Mouse (Mus musculus) megakaryocyte, embryonic 14.5 days (primary cell): ENCODE measurements at regions not wholly inside any gene's neighbourhood (a gene's known extent, or its start where the extent isn't known, plus 50 kb on each side); places are given as distances from the start of the nearest gene placed in this dataset.

Experiments used
- H3K27me3 ChIP-seq: replicated peaks from 2 replicates; pipeline ENCODE3; 2012; ENCODE audit warnings: inconsistent platforms
- H3K36me3 ChIP-seq: replicated peaks from 2 replicates; pipeline ENCODE3; 2012; ENCODE audit warnings: low read length, inconsistent platforms, mixed read lengths
- H3K4me1 ChIP-seq: 2 replicates; pipeline ENCODE4 v1.6.1; 2012; ENCODE audit warnings: inconsistent platforms
- H3K4me3 ChIP-seq: replicated peaks from 2 replicates; pipeline ENCODE3; 2012; ENCODE audit warnings: moderate library complexity, mild to moderate bottlenecking, inconsistent platforms
- H3K9me3 ChIP-seq: 2 replicates; pipeline ENCODE4 v1.6.1; 2012; ENCODE audit warnings: inconsistent platforms
- FLI1 ChIP-seq: IDR thresholded peaks from 2 replicates; pipeline ENCODE4 v1.6.1; 2012; ENCODE audit warnings: low read length, inconsistent platforms, mixed read lengths
- GATA1 ChIP-seq: IDR thresholded peaks from 3 replicates; pipeline ENCODE4 v1.6.1; 2012; ENCODE audit warnings: mixed read lengths, low read length, inconsistent platforms, borderline replicate concordance

- no peak overlapping the region for H3K4me3 ChIP-seq
- H3K27me3 ChIP-seq = no peaks in the 10 kb centered on the region
- no peaks in the 10 kb centered on the region for H3K36me3 ChIP-seq
- no peak for TF ChIP-seq GATA1
- TF ChIP-seq FLI1 = no peak
- H3K4me1 ChIP-seq = no peaks in the 10 kb centered on the region
- peaks cover 27% of the 10 kb centered on the region for H3K9me3 ChIP-seq
Observed at GRCm38 (mm10) chr7:136798605-136799004, 95.8 kb upstream of the Mgmt start.

GRCm38 (mm10) chr7:136807101-136807500, 87.3 kb upstream of the Mgmt start:
- H3K36me3 ChIP-seq = no peaks in the 10 kb centered on the region
- H3K4me1 ChIP-seq = no peaks in the 10 kb centered on the region
- TF ChIP-seq FLI1 (no peak), GATA1 (no peak)
- no peaks in the 10 kb centered on the region for H3K27me3 ChIP-seq
- no peak overlapping the region for H3K4me3 ChIP-seq
- peaks cover 42% of the 10 kb centered on the region for H3K9me3 ChIP-seq

- H3K9me3 ChIP-seq = peaks cover 42% of the 10 kb centered on the region
- H3K27me3 ChIP-seq = no peaks in the 10 kb centered on the region
Observed at GRCm38 (mm10) chr7:136807968-136808367, 86.4 kb upstream of the Mgmt start.

GRCm38 (mm10) chr7:136809576-136809975, 84.8 kb upstream of the Mgmt start:
- TF ChIP-seq FLI1 = no peak
- TF ChIP-seq GATA1 = no peak
- no peaks in the 10 kb centered on the region for H3K27me3 ChIP-seq
- no peaks in the 10 kb centered on the region for H3K4me1 ChIP-seq
- no peak overlapping the region for H3K4me3 ChIP-seq
- H3K36me3 ChIP-seq = no peaks in the 10 kb centered on the region
- H3K9me3 ChIP-seq = peaks cover 34% of the 10 kb centered on the region

More at GRCm38 (mm10) chr7:136807968-136808367, 86.4 kb upstream of the Mgmt start:
- Histone ChIP-seq H3K4me1 (no peaks in the 10 kb centered on the region), H3K4me3 (no peak overlapping the region), H3K36me3 (no peaks in the 10 kb centered on the region)
- TF ChIP-seq GATA1 (no peak), FLI1 (no peak)

GRCm38 (mm10) chr7:136813691-136814325, 80.6 kb upstream of the Mgmt start:
- H3K4me3 ChIP-seq = no peak overlapping the region
- H3K36me3 ChIP-seq = no peaks in the 10 kb centered on the region
- H3K4me1 ChIP-seq = no peaks in the 10 kb centered on the region
- no peaks in the 10 kb centered on the region for H3K27me3 ChIP-seq
- TF ChIP-seq FLI1 = no peak
- peaks cover 8% of the 10 kb centered on the region for H3K9me3 ChIP-seq

- H3K36me3 ChIP-seq = no peaks in the 10 kb centered on the region
- H3K4me3 ChIP-seq = no peak overlapping the region
- peaks cover under 1% of the 10 kb centered on the region for H3K9me3 ChIP-seq
- H3K27me3 ChIP-seq = no peaks in the 10 kb centered on the region
- TF ChIP-seq FLI1 (no peak), GATA1 (no peak)
- no peaks in the 10 kb centered on the region for H3K4me1 ChIP-seq
Observed at GRCm38 (mm10) chr7:136814751-136815150, 79.7 kb upstream of the Mgmt start.

- TF ChIP-seq GATA1 = no peak
- TF ChIP-seq FLI1 = no peak
- Histone ChIP-seq H3K27me3 (peaks cover under 1% of the 10 kb centered on the region), H3K9me3 (0 out of 2 replicates have a peak, but pooled peaks cover 3% of the 10 kb centered on the region), H3K4me3 (no peak overlapping the region), H3K4me1 (no peaks in the 10 kb centered on the region), H3K36me3 (no peaks in the 10 kb centered on the region)
Observed at GRCm38 (mm10) chr7:136820291-136820690, 74.1 kb upstream of the Mgmt start.

- peaks cover 4% of the 10 kb centered on the region for H3K27me3 ChIP-seq
- no peaks in the 10 kb centered on the region for H3K4me1 ChIP-seq
- H3K4me3 ChIP-seq = no peak overlapping the region
- H3K36me3 ChIP-seq = no peaks in the 10 kb centered on the region
- 0 out of 2 replicates have a peak, but pooled peaks cover 3% of the 10 kb centered on the region for H3K9me3 ChIP-seq
- TF ChIP-seq GATA1 (no peak), FLI1 (no peak)
Observed at GRCm38 (mm10) chr7:136825647-136826046, 68.8 kb upstream of the Mgmt start.

GRCm38 (mm10) chr7:136829621-136830313, 64.6 kb upstream of the Mgmt start:
- TF ChIP-seq GATA1 = no peak
- no peak for TF ChIP-seq FLI1
- Histone ChIP-seq H3K36me3 (no peaks in the 10 kb centered on the region), H3K4me1 (no peaks in the 10 kb centered on the region), H3K9me3 (peaks cover 13% of the 10 kb centered on the region), H3K4me3 (no peak overlapping the region), H3K27me3 (peaks cover 4% of the 10 kb centered on the region)

GRCm38 (mm10) chr7:136832419-136832818, 62.0 kb upstream of the Mgmt start:
- Histone ChIP-seq H3K4me1 (no peaks in the 10 kb centered on the region), H3K27me3 (no peaks in the 10 kb centered on the region), H3K4me3 (no peak overlapping the region), H3K9me3 (peaks cover 16% of the 10 kb centered on the region), H3K36me3 (no peaks in the 10 kb centered on the region)
- TF ChIP-seq FLI1 (no peak), GATA1 (no peak)
